Mouse (Mus musculus) kidney, embryonic 14.5 days (tissue): ENCODE results near the gene Astn1. TPM values are rescaled to one million over a fixed set of nuclear protein-coding genes. Genes with fewer than 3 reads are reported as not detected.

Experiments
- ATAC-seq: fragments of 200-750 bp; cut with Nextera tagmentation; 2 replicates; pipeline ENCODE4 v1.8.0; 2017; ENCODE audit warnings: moderate number of reproducible peaks, mild to moderate bottlenecking, moderate TSS enrichment, moderate library complexity; ENCODE audit not compliant: low FRiP score, low TSS enrichment
- H3K27ac ChIP-seq: fragments of 300-500 bp; sonication (generic); 2 replicates; pipeline ENCODE4 v1.5.1; 2014; ENCODE audit warnings: low read depth, mild to moderate bottlenecking, low read length, moderate library complexity, mixed read lengths
- H3K27me3 ChIP-seq: fragments of 300-500 bp; sonication (generic); 2 replicates; pipeline ENCODE4 v1.6.1; 2014; ENCODE audit warnings: mild to moderate bottlenecking, low read length; ENCODE audit not compliant: control insufficient read depth, insufficient read depth
- H3K36me3 ChIP-seq: fragments of 300-500 bp; sonication (generic); 2 replicates; pipeline ENCODE4 v1.6.1; 2014; ENCODE audit warnings: low read length, mixed read lengths; ENCODE audit not compliant: control insufficient read depth, insufficient read depth
- H3K4me1 ChIP-seq: fragments of 300-500 bp; sonication (generic); 2 replicates; pipeline ENCODE4 v1.6.1; 2014; ENCODE audit warnings: low read length, mixed read lengths; ENCODE audit not compliant: control insufficient read depth, insufficient read depth
- H3K4me2 ChIP-seq: fragments of 300-500 bp; sonication (generic); replicated peaks from 2 replicates; pipeline ENCODE4 v1.6.1; 2014; ENCODE audit warnings: low read depth, mild to moderate bottlenecking, low read length
- H3K4me3 ChIP-seq: fragments of 300-500 bp; sonication (generic); 2 replicates; pipeline ENCODE4 v1.5.1; 2014; ENCODE audit warnings: mild to moderate bottlenecking, low read length
- H3K9ac ChIP-seq: fragments of 300-500 bp; sonication (generic); 2 replicates; pipeline ENCODE4 v1.6.1; 2014; ENCODE audit warnings: low read depth, mild to moderate bottlenecking, low read length, moderate library complexity
- H3K9me3 ChIP-seq: fragments of 300-500 bp; sonication (generic); 2 replicates; pipeline ENCODE4 v1.6.1; 2016; ENCODE audit warnings: low read length; ENCODE audit not compliant: control insufficient read depth
- WGBS: fragments of 180-500 bp; shearing (Covaris S2); extraction: QIAGEN DNeasy Blood & Tissue Kit; methylation state at CpG from one replicate; pipeline ENCODE4 v1.1.7; 2014; 5-methylcytosine and 5-hydroxymethylcytosine counted together
- polyA plus RNA-seq: library from polyadenylated mRNA; unstranded; fragments of >200 nt; fragmentation: Nextera tagmentation; extraction: Ambion mirVana; gene quantifications from 2 replicates; pipeline ENCODE4 v1.2.1, GENCODE M21; 2014

The Astn1 gene
- polyA plus RNA-seq, 1 experiment from 2014 or later = 1.3 TPM

- WGBS = 76% methylated on average over 3 of the region's 3 CpGs
- no peak overlapping the region for H3K9ac ChIP-seq
- no peaks in the 10 kb centered on the region for H3K4me1 ChIP-seq
- H3K27ac ChIP-seq = no peak overlapping the region
- no peak for ATAC-seq
- no peaks in the 10 kb centered on the region for H3K27me3 ChIP-seq
- no peaks in the 10 kb centered on the region for H3K9me3 ChIP-seq
- H3K36me3 ChIP-seq = no peaks in the 10 kb centered on the region
- no peak overlapping the region for H3K4me2 ChIP-seq
- no peak overlapping the region for H3K4me3 ChIP-seq
These were observed 335.4 kb downstream of the Astn1 start for GRCm38 (mm10) chr1:158697423-158697822.

GRCm38 (mm10) chr1:158697859-158698569 is 335.9 kb downstream of the Astn1 start:
- H3K4me1 ChIP-seq = no peaks in the 10 kb centered on the region
- no peak overlapping the region for H3K27ac ChIP-seq
- no peaks in the 10 kb centered on the region for H3K9me3 ChIP-seq
- no peak overlapping the region for H3K4me3 ChIP-seq
- no peak for ATAC-seq
- H3K4me2 ChIP-seq = no peak overlapping the region
- H3K27me3 ChIP-seq = no peaks in the 10 kb centered on the region
- H3K9ac ChIP-seq = no peak overlapping the region
- 89% methylated on average over 10 of the region's 10 CpGs for WGBS
- H3K36me3 ChIP-seq = no peaks in the 10 kb centered on the region

- no peaks in the 10 kb centered on the region for H3K9me3 ChIP-seq
- H3K4me2 ChIP-seq = no peak overlapping the region
- H3K9ac ChIP-seq = no peak overlapping the region
- no peaks in the 10 kb centered on the region for H3K4me1 ChIP-seq
- ATAC-seq = no peak
- no peaks in the 10 kb centered on the region for H3K36me3 ChIP-seq
- no peaks in the 10 kb centered on the region for H3K27me3 ChIP-seq
- 87% methylated on average over 2 of the region's 2 CpGs for WGBS
- H3K27ac ChIP-seq = no peak overlapping the region
- H3K4me3 ChIP-seq = no peak overlapping the region
These were observed 337.2 kb downstream of the Astn1 start for GRCm38 (mm10) chr1:158699276-158699675.

- 86% methylated on average over 2 of the region's 2 CpGs for WGBS
- H3K27ac ChIP-seq = no peak overlapping the region
- H3K4me3 ChIP-seq = no peak overlapping the region
- no peak for ATAC-seq
- H3K9me3 ChIP-seq = no peaks in the 10 kb centered on the region
- no peak overlapping the region for H3K4me2 ChIP-seq
- H3K9ac ChIP-seq = no peak overlapping the region
- no peaks in the 10 kb centered on the region for H3K4me1 ChIP-seq
- H3K36me3 ChIP-seq = no peaks in the 10 kb centered on the region
- H3K27me3 ChIP-seq = no peaks in the 10 kb centered on the region
These were observed 338.1 kb downstream of the Astn1 start for GRCm38 (mm10) chr1:158700147-158700546.

GRCm38 (mm10) chr1:158701336-158701735 is 339.3 kb downstream of the Astn1 start:
- H3K9ac ChIP-seq = no peak overlapping the region
- WGBS = 88% methylated on average over 1 of the region's 1 CpGs
- no peak overlapping the region for H3K4me3 ChIP-seq
- no peak for ATAC-seq
- no peaks in the 10 kb centered on the region for H3K9me3 ChIP-seq
- H3K4me2 ChIP-seq = no peak overlapping the region
- no peaks in the 10 kb centered on the region for H3K36me3 ChIP-seq
- H3K27me3 ChIP-seq = no peaks in the 10 kb centered on the region
- no peak overlapping the region for H3K27ac ChIP-seq
- H3K4me1 ChIP-seq = no peaks in the 10 kb centered on the region

GRCm38 (mm10) chr1:158713301-158714095 is 351.4 kb downstream of the Astn1 start:
- Histone ChIP-seq H3K4me3 (no peak overlapping the region), H3K9ac (no peak overlapping the region), H3K36me3 (no peaks in the 10 kb centered on the region), H3K4me1 (no peaks in the 10 kb centered on the region), H3K4me2 (no peak overlapping the region), H3K27ac (no peak overlapping the region), H3K9me3 (no peaks in the 10 kb centered on the region), H3K27me3 (no peaks in the 10 kb centered on the region)
- WGBS = 37% methylated on average over 5 of the region's 5 CpGs
- ATAC-seq = no peak; the same call in 1 of the 2 replicates

GRCm38 (mm10) chr1:158732868-158733496 is 370.9 kb downstream of the Astn1 start:
- no peak overlapping the region for H3K9ac ChIP-seq
- H3K4me1 ChIP-seq = no peaks in the 10 kb centered on the region
- 72% methylated on average over 4 of the region's 4 CpGs for WGBS
- ATAC-seq = no peak
- H3K4me3 ChIP-seq = no peak overlapping the region
- H3K27ac ChIP-seq = no peak overlapping the region
- H3K9me3 ChIP-seq = no peaks in the 10 kb centered on the region
- no peaks in the 10 kb centered on the region for H3K36me3 ChIP-seq
- no peak overlapping the region for H3K4me2 ChIP-seq
- H3K27me3 ChIP-seq = no peaks in the 10 kb centered on the region

GRCm38 (mm10) chr1:158739132-158739919 is 377.3 kb downstream of the Astn1 start:
- H3K36me3 ChIP-seq = no peaks in the 10 kb centered on the region
- no peak overlapping the region for H3K4me2 ChIP-seq
- no peaks in the 10 kb centered on the region for H3K9me3 ChIP-seq
- ATAC-seq = no peak
- no peak overlapping the region for H3K9ac ChIP-seq
- H3K27me3 ChIP-seq = no peaks in the 10 kb centered on the region
- 44% methylated on average over 5 of the region's 5 CpGs for WGBS
- H3K27ac ChIP-seq = no peak overlapping the region
- no peaks in the 10 kb centered on the region for H3K4me1 ChIP-seq
- no peak overlapping the region for H3K4me3 ChIP-seq
